ENCODE assay signal across 13 mouse cellular contexts in the genomic region with DNA sequence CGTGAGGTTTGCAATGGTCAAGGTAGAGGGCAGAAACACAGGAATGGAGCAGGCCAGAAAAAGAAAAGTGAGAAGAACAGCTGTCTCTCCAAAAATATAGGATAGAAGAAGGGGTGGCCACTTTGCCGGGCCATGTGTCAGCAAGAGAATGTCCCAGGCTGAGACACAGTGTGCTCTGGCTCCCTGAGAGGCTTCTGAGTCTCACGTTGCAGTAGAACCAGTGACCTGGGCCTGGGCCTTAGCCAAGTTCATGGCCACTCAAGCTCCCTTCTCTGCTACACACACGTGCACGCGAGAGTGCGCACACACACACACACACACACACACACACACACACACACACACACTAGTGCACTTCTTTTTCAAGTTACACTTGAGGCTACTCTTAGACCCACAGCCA. TPM values are rescaled to one million over a fixed set of nuclear protein-coding genes. Genes with fewer than 3 reads are reported as not detected.
DNase-seq lines count a peak whose midpoint lies in the region; ATAC-seq lines count a peak whose summit lies in the region.
"Had no signal": no experiment of that assay in that cellular context is flagged by ENCODE, and none has a peak within 500 bp of the region (broad histone marks: within the 10 kb centered on the region; RNA-seq: fewer than 3 reads in every experiment).

No protein-coding gene starts in this region.

- H3K4me3 ChIP-seq in heart, embryonic 13.5 days: no peak overlapping the region
- no peak overlapping the region for H3K4me3 ChIP-seq in midbrain, embryonic 11.5 days (ENCODE audit: low read depth, low read length)
- H3K4me3 ChIP-seq in midbrain, embryonic 15.5 days: no peak overlapping the region
- H3K4me3 ChIP-seq: hindbrain, embryonic 13.5 days; liver, embryonic 12.5 days; midbrain, embryonic 10.5 days had no signal

- 59% methylated on average over 7 of the region's 7 CpGs for WGBS in heart, embryonic 13.5 days
- 92% methylated on average over 7 of the region's 7 CpGs for WGBS in midbrain, embryonic 11.5 days
- whole genome bisulfite sequencing in midbrain, embryonic 15.5 days: 87% methylated on average over 7 of the region's 7 CpGs

- H3K4me2 ChIP-seq in heart, embryonic 13.5 days: no peak overlapping the region
- H3K4me2 ChIP-seq in midbrain, embryonic 11.5 days: no peak overlapping the region
- H3K4me2 ChIP-seq in midbrain, embryonic 15.5 days: no peak overlapping the region
- H3K4me2 ChIP-seq: hindbrain, embryonic 13.5 days; liver, embryonic 12.5 days had no signal

- intact Hi-C loops in heart, postnatal 14 days (cut with DNase I): no loop called here

- H3K36me3 ChIP-seq in heart, embryonic 13.5 days: peaks cover 55% of the 10 kb centered on the region
- peaks cover 16% of the 10 kb centered on the region; the same call in 1 of the 2 replicates for H3K36me3 ChIP-seq in midbrain, embryonic 11.5 days (ENCODE audit: control insufficient read depth, insufficient read depth, low read length)
- peaks cover 6% of the 10 kb centered on the region; the same call in 1 of the 2 replicates for H3K36me3 ChIP-seq in midbrain, embryonic 15.5 days (replicated peaks)

- no peak overlapping the region; the same call in 1 of the 2 replicates for H3K9ac ChIP-seq in heart, embryonic 13.5 days
- H3K9ac ChIP-seq in midbrain, embryonic 11.5 days (ENCODE audit: low read length): no peak overlapping the region
- no peak overlapping the region for H3K9ac ChIP-seq in midbrain, embryonic 15.5 days
- H3K9ac ChIP-seq: hindbrain, embryonic 13.5 days; liver, embryonic 12.5 days had no signal

- no peaks in the 10 kb centered on the region for H3K27me3 ChIP-seq in heart, embryonic 13.5 days (replicated peaks)
- no peaks in the 10 kb centered on the region for H3K27me3 ChIP-seq in midbrain, embryonic 11.5 days (ENCODE audit: control insufficient read depth, insufficient read depth, low read length)
- H3K27me3 ChIP-seq in midbrain, embryonic 15.5 days (replicated peaks): no peaks in the 10 kb centered on the region
- H3K27me3 ChIP-seq: hindbrain, embryonic 13.5 days; liver, embryonic 12.5 days had no signal

- ATAC-seq in heart, embryonic 13.5 days (ENCODE audit: extremely low read depth, insufficient number of reproducible peaks, low FRiP score, low TSS enrichment): no peak
- ATAC-seq in midbrain, embryonic 11.5 days (ENCODE audit: low FRiP score): no peak
- no peak for ATAC-seq in midbrain, embryonic 15.5 days (replicated peaks)
- ATAC-seq in erythroid progenitor cell, adult 5-6 weeks (replicated peaks; ENCODE audit: low FRiP score, poor library complexity, severe bottlenecking): no peak
- ATAC-seq: liver, embryonic 12.5 days had no signal

- peak overlapping the region; percentile 87 for H3K27ac ChIP-seq in heart, embryonic 13.5 days (replicated peaks)
- no peak overlapping the region for H3K27ac ChIP-seq in midbrain, embryonic 11.5 days (ENCODE audit: low read depth, low read length)
- H3K27ac ChIP-seq in midbrain, embryonic 15.5 days: no peak overlapping the region
- H3K27ac ChIP-seq: hindbrain, embryonic 13.5 days; liver, embryonic 12.5 days; midbrain, embryonic 10.5 days had no signal

- H3K9me3 ChIP-seq in heart, embryonic 13.5 days: no peaks in the 10 kb centered on the region
- H3K9me3 ChIP-seq in midbrain, embryonic 11.5 days (ENCODE audit: control insufficient read depth, low read length): no peaks in the 10 kb centered on the region
- no peaks in the 10 kb centered on the region for H3K9me3 ChIP-seq in midbrain, embryonic 15.5 days
- H3K9me3 ChIP-seq: hindbrain, embryonic 13.5 days; liver, embryonic 12.5 days; midbrain, embryonic 10.5 days had no signal

- peaks cover 56% of the 10 kb centered on the region for H3K4me1 ChIP-seq in heart, embryonic 13.5 days
- H3K4me1 ChIP-seq in midbrain, embryonic 11.5 days (ENCODE audit: control insufficient read depth, insufficient read depth, low read length): no peaks in the 10 kb centered on the region
- H3K4me1 ChIP-seq in midbrain, embryonic 15.5 days: no peaks in the 10 kb centered on the region
- H3K4me1 ChIP-seq: hindbrain, embryonic 13.5 days; liver, embryonic 12.5 days; midbrain, embryonic 10.5 days had no signal

- no peak for DNase-seq in heart, postnatal 14 days
- DNase-seq in midbrain, embryonic 11.5 days (ENCODE audit: low spot score, missing footprints): peak; percentile 41
- peak; percentile 74 for DNase-seq in gastrocnemius, postnatal 25 days
- DNase-seq in skeletal muscle tissue, adult 2 months (ENCODE audit: low read depth, low spot score): peak; percentile 84
- DNase-seq in ovary, postnatal 36 days (ENCODE audit: low spot score): no peak
- DNase-seq: kidney, postnatal 4 days; thymus, adult 18-20 months had no signal

RNA-seq across cellular contexts. Expression of a gene that starts 48.0 kb away (rescaled TPM):
- 15.3 and 15.7 TPM in 2 replicates for polyA plus RNA-seq in heart, embryonic 13.5 days (2015; fragmentation: Nextera tagmentation; extraction: Ambion mirVana)
- total RNA-seq in heart, postnatal 14 days (2021): 10 to 100 TPM; 54.1 to 55.8 TPM
- 14.8 and 15.2 TPM in 2 replicates for polyA plus RNA-seq in midbrain, embryonic 11.5 days (2014; fragmentation: Nextera tagmentation; extraction: Ambion mirVana)
- 10.6 and 11.8 TPM in 2 replicates for polyA plus RNA-seq in midbrain, embryonic 15.5 days (2015; fragmentation: Nextera tagmentation; extraction: Ambion mirVana)
- total RNA-seq in gastrocnemius, postnatal 25 days (2021): 100 to 1,000 TPM; 221 to 341 TPM
- not detected in 2 replicates for total RNA-seq in erythroid progenitor cell, adult 5-6 weeks (2015; ENCODE audit: low replicate concordance)
- 0.13 and 0.53 TPM in 2 replicates for total RNA-seq in erythroid progenitor cell, adult 5-6 weeks (2017; ENCODE audit: low replicate concordance)

Comparison
In these comparisons a context has a peak if more than half of its experiments do, and no peak if none do; other contexts are left out.
1. DNase-seq: peak in midbrain, embryonic 11.5 days (single experiment), gastrocnemius, postnatal 25 days (single experiment) and skeletal muscle tissue, adult 2 months (single experiment); none in heart, postnatal 14 days (0 of 2) and ovary, postnatal 36 days (single experiment).
2. RNA of a gene that starts 48.0 kb away (total RNA-seq): 221 to 341 TPM in gastrocnemius, postnatal 25 days and 54.1 to 55.8 TPM in heart, postnatal 14 days; 0.13 to 0.53 TPM in erythroid progenitor cell, adult 5-6 weeks; every median in the first group is over 10 times any median in the second.